Mouse (Mus musculus): ENCODE data around the gene Atxn10.

The Atxn10 gene

DNA sequence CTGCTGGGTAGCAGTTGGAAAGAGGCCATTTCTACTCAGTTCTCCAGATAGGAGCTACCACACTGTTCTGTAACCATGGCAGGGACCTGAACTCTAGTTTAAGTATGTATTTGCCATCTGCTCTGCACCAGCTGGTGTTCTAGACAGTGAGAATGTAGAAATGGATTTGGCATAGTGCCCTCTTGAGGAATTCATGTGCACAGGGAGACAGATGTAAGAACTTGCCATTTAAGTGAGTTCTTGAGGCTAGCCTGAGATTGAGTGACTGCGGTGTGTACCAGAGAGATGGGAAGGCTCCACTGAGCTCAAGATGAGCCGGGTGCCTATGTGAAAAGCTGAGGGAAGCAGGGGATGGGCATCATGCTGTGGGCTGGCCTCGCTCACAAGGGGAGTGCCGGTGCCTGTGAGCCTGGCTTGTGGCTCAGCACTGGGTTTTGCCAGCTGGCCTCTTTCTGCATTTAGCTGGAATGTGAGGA is 67.2 kb downstream of the Atxn10 start:
- DNase-seq (ENCODE audit: low read depth, low spot score): no peak

GRCm38 (mm10) chr15:85404739-85405138 is 68.7 kb downstream of the Atxn10 start:
- DNase-seq (ENCODE audit: low read depth, low spot score): no peak

GRCm38 (mm10) chr15:85405567-85405966 is 69.5 kb downstream of the Atxn10 start:
- DNase-seq (ENCODE audit: low read depth, low spot score): no peak

DNA sequence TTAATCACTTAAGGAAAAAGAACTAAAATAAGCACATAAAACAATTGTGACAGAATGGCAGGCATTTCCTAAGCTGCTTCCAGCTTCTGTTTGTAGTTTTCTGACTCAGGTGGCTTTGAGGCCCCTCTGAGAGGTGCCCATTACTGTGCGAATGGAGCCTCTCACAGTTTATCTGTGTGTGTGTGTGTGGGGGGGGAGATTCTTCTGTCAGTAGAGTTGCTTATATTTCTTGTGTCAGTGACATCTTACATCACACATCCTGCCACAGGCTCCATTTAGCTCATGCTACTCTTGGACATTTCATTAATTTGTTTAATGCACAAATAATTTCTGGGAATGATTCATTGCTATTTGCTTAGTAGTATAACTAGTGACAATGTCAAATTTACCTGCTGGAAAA is 70.8 kb downstream of the Atxn10 start:
- no peak for DNase-seq (ENCODE audit: low read depth, low spot score)

DNA sequence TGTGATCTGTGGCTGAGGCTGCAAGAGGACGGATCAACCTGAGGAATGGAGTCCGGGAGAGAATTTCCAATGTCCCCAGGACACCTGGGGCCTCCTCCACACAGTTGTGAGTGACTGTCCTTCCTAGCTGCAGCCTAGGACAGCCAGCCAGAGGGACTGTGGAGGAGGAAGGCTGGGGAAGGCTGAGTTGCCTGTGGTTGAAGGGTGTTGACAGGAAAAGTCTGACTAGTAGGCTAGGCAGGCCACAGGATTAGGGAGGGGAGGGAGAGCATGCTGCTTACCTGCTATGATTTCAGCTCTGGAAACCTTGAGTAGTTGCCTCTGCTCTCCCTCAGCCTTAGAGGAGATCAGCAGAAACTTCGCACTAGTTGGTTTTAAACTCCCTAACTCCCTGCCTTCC is 71.3 kb downstream of the Atxn10 start:
- DNase-seq (ENCODE audit: low read depth, low spot score): no peak

- DNase-seq (ENCODE audit: low read depth, low spot score): no peak
Measured at GRCm38 (mm10) chr15:85408790-85409189, 72.7 kb downstream of the Atxn10 start.

DNA sequence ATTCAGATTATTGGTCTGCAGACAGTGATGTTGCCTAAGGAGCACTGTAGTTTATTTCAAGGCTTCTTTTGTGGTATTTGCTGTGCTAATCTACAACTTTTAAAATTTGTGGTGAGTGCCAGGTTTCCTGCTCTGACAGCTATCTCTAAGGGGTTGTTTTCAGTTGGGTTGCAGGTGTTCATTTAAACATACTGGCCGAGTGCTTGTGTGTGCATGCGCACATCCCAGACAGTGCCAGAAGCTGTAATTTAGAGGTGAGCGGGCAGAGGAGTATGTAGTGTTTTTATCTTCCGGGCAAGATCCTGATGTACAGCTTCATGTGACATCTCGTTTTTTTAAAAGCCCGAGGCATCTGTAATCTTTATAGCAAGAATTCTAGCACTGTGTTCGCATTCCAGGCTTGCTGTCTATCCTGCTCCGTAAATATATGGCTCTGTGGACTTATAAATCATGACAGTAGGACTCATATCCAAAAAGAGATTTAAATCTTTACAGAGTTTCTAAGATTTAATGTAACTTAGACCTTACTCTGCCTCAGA is 73.3 kb downstream of the Atxn10 start:
- no peak for DNase-seq (ENCODE audit: low read depth, low spot score)

GRCm38 (mm10) chr15:85409836-85410235 is 73.8 kb downstream of the Atxn10 start:
- no peak for DNase-seq (ENCODE audit: low read depth, low spot score)

DNA sequence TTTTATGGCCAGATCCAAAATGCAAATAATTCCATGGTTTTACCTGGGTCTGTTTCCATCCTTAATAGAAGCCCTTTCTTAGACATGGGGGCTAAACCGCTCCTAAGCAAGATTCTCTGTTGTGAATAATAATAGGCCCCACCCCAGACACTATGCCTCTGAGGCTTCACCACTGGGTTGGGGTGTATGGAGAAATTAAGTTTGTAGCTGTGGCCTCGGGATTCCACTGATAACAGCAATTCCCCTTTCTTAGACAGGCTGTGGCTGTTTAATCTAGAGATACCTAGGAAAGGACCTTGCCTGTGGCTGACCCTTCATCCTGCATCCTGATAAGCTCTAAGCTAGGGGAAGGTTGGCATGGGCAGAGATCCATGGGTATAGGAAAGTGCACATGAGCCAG is 78.6 kb downstream of the Atxn10 start:
- no peak for DNase-seq (ENCODE audit: low read depth, low spot score)

DNA sequence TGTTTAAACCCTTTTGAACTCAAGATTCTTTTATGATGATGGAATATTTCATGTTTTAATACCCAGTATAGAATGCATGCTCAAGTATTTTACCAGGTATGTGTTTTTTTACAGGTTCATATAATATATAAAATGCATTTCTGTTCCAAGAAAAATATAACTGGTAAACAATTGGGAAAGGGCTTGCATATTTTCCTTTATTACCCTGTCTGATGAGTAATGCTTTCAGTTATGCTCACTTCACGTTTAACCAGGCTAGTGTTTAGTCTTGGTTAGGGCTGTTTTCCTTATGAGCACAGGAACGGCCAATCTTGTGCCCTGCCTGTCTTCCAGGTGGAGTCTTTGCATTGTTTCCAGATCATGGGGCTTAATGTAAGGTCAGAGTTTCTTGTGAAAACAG is 84.6 kb downstream of the Atxn10 start:
- DNase-seq (ENCODE audit: low read depth, low spot score): no peak

- no peak for DNase-seq (ENCODE audit: low read depth, low spot score)
Measured at GRCm38 (mm10) chr15:85424197-85424596, 88.2 kb downstream of the Atxn10 start.

DNA sequence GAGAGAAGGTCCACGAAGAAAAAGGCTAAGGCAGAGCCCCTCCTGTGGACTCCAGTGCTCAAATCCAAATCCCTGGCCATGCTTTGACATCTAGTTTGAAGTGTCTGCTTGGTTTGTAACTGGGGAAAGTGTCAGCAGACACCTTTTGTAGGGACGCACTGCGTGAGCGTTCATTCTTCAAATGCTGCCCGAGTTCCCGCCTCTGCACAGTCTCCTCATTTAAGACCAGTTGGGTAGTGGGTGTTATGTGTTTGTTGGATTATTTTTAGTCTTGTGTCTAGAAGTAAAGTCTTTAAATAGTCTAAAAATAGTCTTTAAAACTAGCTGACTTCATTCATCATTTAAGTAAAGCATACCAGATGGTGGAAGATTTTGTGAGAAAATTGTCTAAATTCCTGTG is 92.1 kb downstream of the Atxn10 start:
- DNase-seq (ENCODE audit: low read depth, low spot score): no peak

DNA sequence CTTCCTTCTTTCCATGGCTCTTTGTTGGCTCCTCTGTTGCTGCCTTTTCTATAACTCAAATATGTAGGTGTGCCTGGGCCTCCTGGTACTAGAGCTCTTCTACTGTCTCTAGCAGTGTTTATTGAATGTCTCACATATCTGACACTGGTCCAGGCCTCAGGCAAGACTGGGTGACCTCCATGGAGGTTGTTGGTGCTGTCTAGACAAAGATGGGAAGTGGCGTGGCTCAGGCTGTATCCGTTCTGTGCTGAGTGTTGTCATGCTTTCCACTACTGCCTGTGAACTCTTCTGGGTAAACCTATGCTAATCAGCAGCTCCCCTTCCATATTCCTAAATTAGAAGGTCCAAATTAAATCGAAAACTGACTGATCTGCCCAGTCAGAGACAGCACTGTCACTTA is 106.5 kb downstream of the Atxn10 start:
- no peak for DNase-seq (ENCODE audit: low read depth, low spot score)

GRCm38 (mm10) chr15:85446652-85447051 is 110.6 kb downstream of the Atxn10 start:
- DNase-seq (ENCODE audit: low read depth, low spot score): no peak

GRCm38 (mm10) chr15:85456891-85457290 is 120.8 kb downstream of the Atxn10 start:
- no peak for DNase-seq (ENCODE audit: low read depth, low spot score)

DNA sequence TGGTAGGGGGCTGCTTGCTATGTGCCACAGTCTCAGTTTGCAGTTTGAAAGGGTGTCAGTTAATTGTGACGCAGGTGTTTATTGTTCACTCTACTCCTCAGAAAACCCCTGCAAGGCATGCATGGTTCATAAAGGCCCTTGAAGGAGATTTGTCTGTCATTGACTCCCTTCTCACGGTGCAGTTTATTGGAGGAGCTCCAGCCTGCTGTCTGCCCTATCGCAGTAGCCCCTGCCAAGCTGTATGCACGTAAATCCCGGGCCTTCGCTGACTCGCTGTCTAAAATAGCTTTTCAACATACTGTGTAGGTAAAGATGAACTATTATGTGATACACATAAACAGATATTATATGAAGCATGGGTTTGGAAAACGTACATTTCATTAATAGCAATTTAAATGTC is 121.8 kb downstream of the Atxn10 start:
- no peak for DNase-seq (ENCODE audit: low read depth, low spot score)

- no peak for DNase-seq (ENCODE audit: low read depth, low spot score)
Measured at GRCm38 (mm10) chr15:85458631-85459082, 122.6 kb downstream of the Atxn10 start.

DNA sequence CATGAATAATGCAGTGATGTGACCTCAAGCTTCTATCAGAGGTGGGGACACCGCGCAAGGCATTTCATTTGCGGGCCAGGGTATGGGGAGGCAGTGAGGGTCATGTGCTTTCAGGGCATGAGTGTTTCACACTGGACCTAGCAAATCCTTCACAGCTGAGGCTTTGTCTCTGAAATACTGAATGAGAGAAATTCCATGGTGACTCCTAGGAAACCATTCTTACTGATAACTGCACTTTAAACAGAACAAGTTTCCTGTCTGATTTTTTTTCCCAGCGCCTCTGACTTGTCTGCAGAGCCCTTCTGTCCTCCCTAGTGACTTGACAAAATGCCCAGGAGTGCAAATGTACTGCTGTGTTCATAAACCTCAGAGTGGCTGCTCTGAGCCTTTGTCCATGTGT is 125.5 kb downstream of the Atxn10 start:
- no peak for DNase-seq (ENCODE audit: low read depth, low spot score)

DNA sequence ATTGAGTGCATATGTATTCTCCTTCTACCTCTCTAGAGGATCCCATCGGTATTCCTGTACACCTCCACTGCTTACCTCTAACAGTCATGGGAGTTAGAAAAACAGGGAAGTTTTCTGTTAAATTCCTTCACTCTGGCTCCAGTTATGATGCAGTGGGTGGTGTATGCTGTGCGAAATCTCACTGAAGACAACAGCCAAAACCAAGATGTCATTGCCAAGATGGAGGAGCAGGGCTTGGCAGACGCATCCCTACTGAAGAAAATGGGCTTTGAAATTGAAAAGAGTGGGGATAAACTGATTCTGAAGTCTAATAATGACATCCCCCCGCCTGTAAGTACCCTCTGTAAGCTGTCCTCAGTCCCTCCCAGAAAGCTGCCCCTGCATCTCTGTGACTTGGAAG is 126.1 kb downstream of the Atxn10 start:
- no peak for DNase-seq (ENCODE audit: low read depth, low spot score)

- no peak for DNase-seq (ENCODE audit: low read depth, low spot score)
Measured at GRCm38 (mm10) chr15:85463027-85463790, 127.2 kb downstream of the Atxn10 start.

GRCm38 (mm10) chr15:85464190-85464589 is 128.1 kb downstream of the Atxn10 start:
- DNase-seq (ENCODE audit: low read depth, low spot score): peak; percentile 82

GRCm38 (mm10) chr15:85464823-85465565 is 128.9 kb downstream of the Atxn10 start:
- DNase-seq (ENCODE audit: low read depth, low spot score): peak; percentile 70
